Mouse (Mus musculus) intestine, embryonic 14.5 days (tissue): Measurements from ENCODE around the gene Foxp1. TPM values are rescaled to one million over a fixed set of nuclear protein-coding genes. Genes with fewer than 3 reads are reported as not detected.
A peak's percentile ranks its signal among the peaks of the same experiment; 100 is the strongest.

Source experiments
- ATAC-seq: fragments of 200-750 bp; cut with Nextera tagmentation; replicated peaks from 2 replicates; pipeline ENCODE4 v1.8.0; 2017; ENCODE audit warnings: low read depth, moderate number of reproducible peaks, moderate TSS enrichment, moderate library complexity; ENCODE audit not compliant: low FRiP score, low TSS enrichment
- DNase-seq: peaks from one replicate; pipeline ENCODE4 v3.0.0-alpha.2; 2018; ENCODE audit warnings: low spot score
- H3K27ac ChIP-seq: fragments of 300-500 bp; sonication (generic); 2 replicates; pipeline ENCODE4 v1.5.1; 2014; ENCODE audit warnings: low read depth, mild to moderate bottlenecking, control low read depth
- H3K27me3 ChIP-seq: fragments of 300-500 bp; sonication (generic); replicated peaks from 2 replicates; pipeline ENCODE4 v1.6.1; 2014; ENCODE audit warnings: low read length, control low read depth; ENCODE audit not compliant: control insufficient read depth, insufficient read depth
- H3K36me3 ChIP-seq: fragments of 300-500 bp; sonication (generic); 2 replicates; pipeline ENCODE4 v1.6.1; 2014; ENCODE audit warnings: low read length, control low read depth; ENCODE audit not compliant: control insufficient read depth, insufficient read depth
- H3K4me1 ChIP-seq: fragments of 300-500 bp; sonication (generic); replicated peaks from 2 replicates; pipeline ENCODE4 v1.6.1; 2014; ENCODE audit warnings: low read length, control low read depth, mixed read lengths; ENCODE audit not compliant: control insufficient read depth, insufficient read depth
- H3K4me2 ChIP-seq: fragments of 300-500 bp; sonication (generic); 2 replicates; pipeline ENCODE4 v1.6.1; 2014; ENCODE audit warnings: low read length
- H3K4me3 ChIP-seq: fragments of 300-500 bp; sonication (generic); 2 replicates; pipeline ENCODE4 v1.5.1; 2014; ENCODE audit warnings: low read depth, low read length, control low read depth, mixed read lengths
- H3K9ac ChIP-seq: fragments of 300-500 bp; sonication (generic); 2 replicates; pipeline ENCODE4 v1.6.1; 2014; ENCODE audit warnings: mild to moderate bottlenecking, low read length
- H3K9me3 ChIP-seq: fragments of 300-500 bp; sonication (generic); 2 replicates; pipeline ENCODE4 v1.6.1; 2016; ENCODE audit warnings: low read length, control low read depth; ENCODE audit not compliant: control insufficient read depth
- WGBS: fragments of 180-500 bp; shearing (Covaris S2); extraction: QIAGEN DNeasy Blood & Tissue Kit; methylation state at CpG from one replicate; pipeline ENCODE4 v1.1.7; 2014; 5-methylcytosine and 5-hydroxymethylcytosine counted together
- polyA plus RNA-seq: library from polyadenylated mRNA; unstranded; fragments of >200 nt; fragmentation: Nextera tagmentation; extraction: Ambion mirVana; gene quantifications from 2 replicates; pipeline ENCODE4 v1.2.1, GENCODE M21; 2014

Gene Foxp1
- polyA plus RNA-seq, 1 experiment from 2014 or later, result 133 TPM

DNA sequence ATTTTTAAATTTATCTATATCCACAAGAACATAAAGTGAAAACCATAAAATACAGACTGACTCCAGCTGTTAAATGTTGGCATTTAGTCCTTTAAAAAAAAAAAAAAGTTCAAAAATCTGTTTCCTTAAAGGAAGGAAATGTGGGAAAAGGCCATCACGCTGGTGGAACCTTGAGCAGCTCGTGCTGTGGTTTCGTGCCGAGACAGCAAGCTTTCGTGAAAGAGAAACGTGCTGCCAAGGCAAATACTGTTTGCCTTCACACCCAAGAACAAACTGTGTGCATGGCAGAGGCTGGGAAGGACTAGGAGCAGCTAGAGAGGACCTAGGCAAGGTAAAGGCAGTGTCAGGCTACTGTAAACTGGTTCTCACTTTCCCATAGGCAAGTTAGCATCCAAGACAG lies 184.9 kb downstream of the Foxp1 start:
- H3K9me3 ChIP-seq, result no peaks in the 10 kb centered on the region
- no peak overlapping the region for H3K4me3 ChIP-seq
- no peak for ATAC-seq
- H3K27me3 ChIP-seq, result no peaks in the 10 kb centered on the region
- no peaks in the 10 kb centered on the region for H3K36me3 ChIP-seq
- WGBS, result 31% methylated on average over 6 of the region's 6 CpGs
- H3K4me1 ChIP-seq, result peaks cover 31% of the 10 kb centered on the region
- no peak overlapping the region for H3K4me2 ChIP-seq
- DNase-seq, result no peak
- no peak overlapping the region for H3K9ac ChIP-seq
- H3K27ac ChIP-seq, result no peak overlapping the region

DNA sequence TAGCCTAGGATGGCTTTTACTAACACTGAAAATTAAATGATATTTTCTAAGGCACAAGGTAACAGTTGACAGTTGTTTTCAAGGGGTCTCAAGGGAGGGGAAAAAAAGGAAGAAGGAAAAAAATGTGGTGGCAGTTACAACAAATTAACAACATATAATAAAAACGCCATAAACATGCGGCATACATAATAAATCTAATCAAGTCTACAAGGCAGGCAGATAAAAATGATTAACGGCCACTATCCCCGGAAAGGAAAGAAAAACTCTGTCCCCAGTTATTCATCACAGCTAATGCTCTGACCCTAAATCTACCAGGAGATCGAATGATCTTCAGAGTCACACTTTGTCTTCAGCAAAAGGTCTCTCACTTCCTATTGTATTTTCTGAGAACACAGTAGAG lies 186.3 kb downstream of the Foxp1 start:
- WGBS, result 26% methylated on average over 5 of the region's 5 CpGs
- no peaks in the 10 kb centered on the region for H3K36me3 ChIP-seq
- no peak for DNase-seq
- no peak for ATAC-seq
- no peaks in the 10 kb centered on the region for H3K9me3 ChIP-seq
- no peak overlapping the region for H3K9ac ChIP-seq
- H3K27ac ChIP-seq, result no peak overlapping the region
- H3K27me3 ChIP-seq, result no peaks in the 10 kb centered on the region
- H3K4me1 ChIP-seq, result peaks cover 31% of the 10 kb centered on the region
- no peak overlapping the region for H3K4me3 ChIP-seq
- no peak overlapping the region for H3K4me2 ChIP-seq

DNA sequence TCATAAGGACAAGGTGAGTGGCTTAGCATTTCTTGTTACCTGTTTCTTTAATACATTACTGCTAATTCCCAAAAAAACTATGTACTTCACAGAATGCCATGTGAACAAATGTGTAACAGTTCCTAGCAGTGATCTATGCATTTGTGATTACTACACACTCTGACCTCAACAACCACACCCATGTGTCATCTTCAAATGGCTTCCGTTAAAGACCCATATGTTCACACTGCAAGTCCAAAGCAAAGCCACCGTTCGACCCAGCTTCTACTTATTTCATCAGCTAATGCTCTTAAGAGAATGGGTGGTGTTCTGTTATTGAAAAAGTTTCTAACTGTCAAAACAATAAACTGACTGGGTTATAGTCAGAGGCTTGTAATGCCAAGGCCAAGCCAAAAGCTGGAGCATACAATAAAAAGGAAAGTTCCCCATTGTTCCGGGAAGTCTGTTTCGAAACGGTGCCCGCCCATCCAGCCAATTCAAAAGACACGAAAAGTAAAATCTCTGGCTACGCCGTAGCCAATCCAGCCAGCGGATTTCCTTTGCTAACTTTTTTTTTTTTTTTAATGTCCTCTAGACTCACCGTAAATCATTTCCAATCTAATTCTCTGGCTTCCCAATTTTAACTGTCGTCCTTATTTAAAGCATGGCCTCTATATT lies 187.2 kb downstream of the Foxp1 start:
- WGBS, result 78% methylated on average over 13 of the region's 13 CpGs
- Histone ChIP-seq H3K4me2 (no peak overlapping the region), H3K4me3 (no peak overlapping the region)

DNA sequence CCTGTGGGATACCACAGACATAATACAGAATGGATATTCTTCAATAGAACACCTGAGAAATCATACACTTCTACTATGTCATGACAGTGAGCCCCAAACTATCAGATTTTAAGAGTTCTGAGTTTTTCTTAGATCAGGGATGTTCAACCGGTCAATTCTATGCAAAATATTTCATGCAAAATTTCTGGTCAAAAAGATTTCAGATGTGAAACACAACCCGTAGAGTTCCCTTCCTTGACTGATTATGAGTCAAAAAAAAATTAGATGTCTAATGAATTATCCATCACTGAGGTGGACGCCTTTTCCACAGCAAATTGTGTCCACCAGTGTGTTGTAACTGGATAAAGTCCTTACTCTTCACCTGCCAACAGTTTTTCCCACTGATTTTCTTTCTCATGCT lies 188.3 kb downstream of the Foxp1 start:
- no peaks in the 10 kb centered on the region for H3K9me3 ChIP-seq
- DNase-seq (no peak), ATAC-seq (no peak)
- no peak overlapping the region for H3K27ac ChIP-seq
- peaks cover 30% of the 10 kb centered on the region for H3K4me1 ChIP-seq
- no peaks in the 10 kb centered on the region for H3K27me3 ChIP-seq
- no peak overlapping the region for H3K4me2 ChIP-seq
- no peak overlapping the region for H3K9ac ChIP-seq
- 93% methylated on average over 3 of the region's 3 CpGs for WGBS
- H3K36me3 ChIP-seq, result no peaks in the 10 kb centered on the region
- no peak overlapping the region for H3K4me3 ChIP-seq

More for the DNA sequence above, 187.2 kb downstream of the Foxp1 start:
- H3K27me3 ChIP-seq, result no peaks in the 10 kb centered on the region
- H3K36me3 ChIP-seq, result no peaks in the 10 kb centered on the region
- peaks cover 31% of the 10 kb centered on the region for H3K4me1 ChIP-seq
- no peak overlapping the region for H3K9ac ChIP-seq
- DNase-seq (no peak), ATAC-seq (no peak)
- no peak overlapping the region for H3K27ac ChIP-seq
- no peaks in the 10 kb centered on the region for H3K9me3 ChIP-seq

DNA sequence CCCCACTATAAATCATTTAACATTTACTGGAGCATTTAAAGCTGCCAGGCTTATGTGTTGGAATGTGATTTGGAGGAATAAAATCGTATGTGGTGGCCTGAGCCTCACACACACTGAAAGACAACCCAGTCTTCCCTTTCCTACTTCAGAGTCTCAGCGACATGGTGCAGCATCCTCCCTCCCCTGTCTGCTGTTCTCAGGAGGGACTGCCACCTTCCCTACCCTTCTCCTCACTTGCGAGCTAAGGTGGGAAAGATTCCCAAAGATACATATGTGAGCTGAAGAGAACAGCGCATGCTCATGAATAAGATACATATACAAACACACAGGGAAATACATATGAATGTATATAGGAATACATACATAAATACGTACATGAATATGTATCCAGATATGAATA lies 189.4 kb downstream of the Foxp1 start:
- ATAC-seq (no peak), DNase-seq (no peak)
- Histone ChIP-seq H3K27ac (no peak overlapping the region), H3K4me3 (no peak overlapping the region), H3K4me2 (no peak overlapping the region), H3K9me3 (no peaks in the 10 kb centered on the region), H3K9ac (no peak overlapping the region), H3K4me1 (peaks cover 31% of the 10 kb centered on the region), H3K36me3 (no peaks in the 10 kb centered on the region), H3K27me3 (no peaks in the 10 kb centered on the region)
- 81% methylated on average over 5 of the region's 5 CpGs for WGBS

DNA sequence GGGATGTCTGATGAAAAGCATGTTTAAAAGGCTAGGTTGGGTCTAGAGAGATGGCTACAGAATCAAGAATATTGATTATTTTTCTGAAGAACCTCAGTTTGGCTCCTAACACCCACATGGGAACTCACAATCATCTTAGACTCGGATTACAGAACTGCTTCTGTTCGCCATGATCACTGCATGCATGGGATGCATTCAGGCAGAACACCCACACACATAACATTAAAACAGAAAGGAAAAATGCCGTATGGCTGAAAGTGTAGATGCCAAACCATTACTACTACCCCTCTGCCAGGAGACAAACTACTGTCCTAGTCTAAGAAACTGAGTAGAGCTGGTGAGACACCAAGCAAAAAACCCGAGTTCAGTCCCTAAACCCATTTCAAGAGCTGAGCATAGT lies 192.4 kb downstream of the Foxp1 start:
- H3K27ac ChIP-seq, result no peak overlapping the region
- 91% methylated on average over 4 of the region's 4 CpGs for WGBS
- no peaks in the 10 kb centered on the region for H3K27me3 ChIP-seq

DNA sequence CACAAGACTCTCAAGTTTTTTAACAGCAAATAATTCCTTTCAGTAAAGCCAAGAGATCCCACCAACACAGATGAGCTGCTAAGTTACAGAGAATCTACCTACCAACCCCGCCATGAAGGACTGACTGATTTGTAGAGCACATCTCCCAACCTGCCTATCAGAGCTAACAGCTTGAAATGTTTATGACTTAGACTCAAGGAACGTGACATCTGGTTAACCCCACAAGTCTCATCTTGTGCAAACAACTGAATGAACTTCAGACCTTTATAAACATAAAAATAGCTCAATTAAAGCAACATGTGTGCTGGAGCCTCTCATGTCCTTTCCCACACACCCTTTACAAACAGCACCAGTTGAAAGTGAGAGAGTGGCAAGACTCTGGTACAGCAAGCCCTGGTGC lies 193.9 kb downstream of the Foxp1 start:
- H3K27me3 ChIP-seq, result no peaks in the 10 kb centered on the region
- H3K36me3 ChIP-seq, result no peaks in the 10 kb centered on the region
- H3K9me3 ChIP-seq, result no peaks in the 10 kb centered on the region
- DNase-seq (no peak), ATAC-seq (peak; percentile 86)
- H3K9ac ChIP-seq, result no peak overlapping the region
- no peak overlapping the region for H3K4me2 ChIP-seq
- H3K4me1 ChIP-seq, result peaks cover 38% of the 10 kb centered on the region
- 0 out of 2 replicates have a peak overlapping the region, but pooled peaks have one; percentile 9 for H3K27ac ChIP-seq
- H3K4me3 ChIP-seq, result no peak overlapping the region
- 25% methylated on average over 2 of the region's 2 CpGs for WGBS

More for the DNA sequence above, 192.4 kb downstream of the Foxp1 start:
- Histone ChIP-seq H3K4me2 (no peak overlapping the region), H3K4me3 (no peak overlapping the region), H3K9ac (no peak overlapping the region), H3K36me3 (no peaks in the 10 kb centered on the region), H3K9me3 (no peaks in the 10 kb centered on the region), H3K4me1 (peaks cover 34% of the 10 kb centered on the region)
- DNase-seq (no peak), ATAC-seq (no peak)

DNA sequence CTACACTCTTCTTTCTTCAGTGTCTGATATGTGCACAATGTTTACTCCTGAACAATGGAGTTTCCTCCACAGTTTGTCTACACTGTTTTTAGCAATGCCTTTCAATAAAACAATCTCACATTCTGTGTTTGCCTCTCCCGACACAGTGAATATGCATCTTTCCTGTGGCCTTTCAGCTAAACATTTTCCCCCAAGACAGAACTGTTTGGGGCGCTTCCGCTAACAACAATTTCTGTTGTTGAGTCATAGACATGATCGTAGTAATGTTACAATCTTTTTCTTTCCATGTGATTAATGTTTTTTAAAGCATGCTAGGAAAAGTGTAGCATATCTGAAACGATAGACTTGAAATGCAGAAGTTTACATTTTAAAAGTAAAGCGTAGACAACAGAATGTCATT lies 194.4 kb downstream of the Foxp1 start:
- no peak overlapping the region for H3K4me2 ChIP-seq
- no peaks in the 10 kb centered on the region for H3K36me3 ChIP-seq
- WGBS, result 57% methylated on average over 6 of the region's 6 CpGs
- H3K4me1 ChIP-seq, result peaks cover 38% of the 10 kb centered on the region
- no peaks in the 10 kb centered on the region for H3K27me3 ChIP-seq
- H3K9ac ChIP-seq, result no peak overlapping the region
- H3K9me3 ChIP-seq, result no peaks in the 10 kb centered on the region
- DNase-seq (no peak), ATAC-seq (no peak)
- H3K27ac ChIP-seq, result no peak overlapping the region; the same call in 1 of the 2 replicates
- H3K4me3 ChIP-seq, result no peak overlapping the region

DNA sequence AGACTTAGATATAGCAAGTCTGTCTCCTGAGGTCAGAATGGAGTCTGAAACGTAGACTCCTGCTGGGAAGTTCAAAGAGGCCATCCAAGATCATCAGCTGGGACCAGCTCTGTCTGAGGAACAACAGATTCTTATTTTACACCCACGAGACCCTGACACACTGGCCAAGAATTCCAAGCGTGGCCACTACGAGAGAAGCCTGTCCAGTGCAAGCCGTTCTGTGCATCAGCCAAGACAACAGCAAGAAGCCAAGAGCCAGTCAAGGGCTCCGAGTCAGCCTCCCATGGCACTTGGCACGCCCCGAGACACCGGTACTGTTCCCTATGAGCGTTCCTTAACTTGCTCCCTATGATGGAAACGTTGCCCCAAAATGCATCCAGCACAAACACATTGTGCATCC lies 194.8 kb downstream of the Foxp1 start:
- 79% methylated on average over 11 of the region's 11 CpGs for WGBS

More for the DNA sequence above, 194.8 kb downstream of the Foxp1 start:
- Histone ChIP-seq H3K9ac (no peak overlapping the region), H3K27ac (no peak overlapping the region; the same call in 1 of the 2 replicates), H3K4me1 (peaks cover 38% of the 10 kb centered on the region), H3K4me3 (no peak overlapping the region), H3K9me3 (no peaks in the 10 kb centered on the region), H3K36me3 (no peaks in the 10 kb centered on the region), H3K4me2 (no peak overlapping the region), H3K27me3 (no peaks in the 10 kb centered on the region)
- no peak for ATAC-seq
- DNase-seq, result no peak
